Mouse (Mus musculus): ENCODE measurements around the gene Dpep3. TPM values are rescaled to one million over a fixed set of nuclear protein-coding genes. Genes with fewer than 3 reads are reported as not detected.

Dpep3 gene
- polyA plus RNA-seq, 1 experiment from 2014 or later: not detected

- H3K36me3 ChIP-seq (ENCODE audit: control insufficient read depth, insufficient read depth, low read length): no peaks in the 10 kb centered on the region
- 48% methylated on average over 10 of the region's 10 CpGs for WGBS
- no peaks in the 10 kb centered on the region for H3K27me3 ChIP-seq (replicated peaks; ENCODE audit: control insufficient read depth, insufficient read depth, low read length)
- peaks cover 7% of the 10 kb centered on the region; the same call in 1 of the 2 replicates for H3K4me1 ChIP-seq (ENCODE audit: control insufficient read depth, insufficient read depth, low read depth, low read length)
- peak overlapping the region; percentile 31 for H3K27ac ChIP-seq (ENCODE audit: low read depth, low read length)
- H3K4me3 ChIP-seq (ENCODE audit: low read length): no peak overlapping the region
- no peaks in the 10 kb centered on the region for H3K9me3 ChIP-seq (ENCODE audit: control insufficient read depth, low read length)
- ATAC-seq: peak; percentile 46
- H3K9ac ChIP-seq (ENCODE audit: low read depth, low read length): no peak overlapping the region
- H3K4me2 ChIP-seq (ENCODE audit: low read length): no peak overlapping the region
These were observed 29.9 kb downstream of the Dpep3 start for GRCm38 (mm10) chr8:105949350-105949749.

- H3K4me3 ChIP-seq (ENCODE audit: low read length): no peak within 1 kb of the TSS
- H3K4me1 ChIP-seq (ENCODE audit: control insufficient read depth, insufficient read depth, low read depth, low read length): peaks cover under 1% of the 10 kb centered on the region
- H3K4me2 ChIP-seq (ENCODE audit: low read length): no peak within 1 kb of the TSS
- H3K9me3 ChIP-seq (ENCODE audit: control insufficient read depth, low read length): no peaks in the 10 kb centered on the region
- H3K27ac ChIP-seq (ENCODE audit: low read depth, low read length): peak within 1 kb of the TSS; percentile 58; the same call in 1 of the 2 replicates
- H3K36me3 ChIP-seq (ENCODE audit: control insufficient read depth, insufficient read depth, low read length): no peaks in the 10 kb centered on the region
- WGBS: 55% methylated on average over 7 of the region's 8 CpGs
- H3K9ac ChIP-seq (ENCODE audit: low read depth, low read length): no peak within 1 kb of the TSS
- no peaks in the 10 kb centered on the region for H3K27me3 ChIP-seq (replicated peaks; ENCODE audit: control insufficient read depth, insufficient read depth, low read length)
- ATAC-seq: peak; percentile 87
These were observed 35.9 kb downstream of the Dpep3 start, which contains the start of gene Lcat for GRCm38 (mm10) chr8:105943321-105943739. Gene Lcat, minus strand, starts transcription at chr8:105943382.

- 98% methylated on average over 5 of the region's 5 CpGs for WGBS
- Histone ChIP-seq H3K4me2 (ENCODE audit: low read length) (no peak overlapping the region), H3K27ac (ENCODE audit: low read depth, low read length) (no peak overlapping the region), H3K36me3 (ENCODE audit: control insufficient read depth, insufficient read depth, low read length) (no peaks in the 10 kb centered on the region), H3K27me3 (replicated peaks; ENCODE audit: control insufficient read depth, insufficient read depth, low read length) (no peaks in the 10 kb centered on the region), H3K4me3 (ENCODE audit: low read length) (no peak overlapping the region), H3K4me1 (ENCODE audit: control insufficient read depth, insufficient read depth, low read depth, low read length) (peaks cover 4% of the 10 kb centered on the region), H3K9me3 (ENCODE audit: control insufficient read depth, low read length) (no peaks in the 10 kb centered on the region), H3K9ac (ENCODE audit: low read depth, low read length) (no peak overlapping the region)
- ATAC-seq: no peak
These were observed 36.7 kb downstream of the Dpep3 start for GRCm38 (mm10) chr8:105942542-105942941.

DNA sequence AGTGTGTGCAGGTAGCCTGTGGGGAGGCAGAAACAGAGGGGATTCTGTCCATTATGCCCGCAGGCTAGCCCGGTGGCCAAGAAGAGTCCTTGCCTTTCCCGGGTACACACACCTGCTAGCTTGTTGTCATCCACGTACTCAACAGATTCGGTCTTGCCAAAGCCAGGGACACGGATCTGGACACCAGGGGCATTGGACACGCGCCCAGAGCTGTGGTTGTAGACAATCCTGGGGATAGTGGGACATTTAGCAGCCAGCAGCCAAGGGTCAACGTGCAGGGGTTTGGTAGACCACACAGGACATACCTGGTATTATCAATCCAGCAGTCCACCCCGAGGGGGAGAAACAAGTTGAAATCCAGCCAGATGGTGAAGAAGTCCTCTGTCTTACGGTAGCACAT lies 37.2 kb downstream of the Dpep3 start:
- no peak overlapping the region for H3K27ac ChIP-seq (ENCODE audit: low read depth, low read length)
- 91% methylated on average over 11 of the region's 11 CpGs for whole genome bisulfite sequencing
- no peaks in the 10 kb centered on the region for H3K36me3 ChIP-seq (ENCODE audit: control insufficient read depth, insufficient read depth, low read length)
- H3K9me3 ChIP-seq (ENCODE audit: control insufficient read depth, low read length): no peaks in the 10 kb centered on the region
- ATAC-seq: no peak
- H3K27me3 ChIP-seq (replicated peaks; ENCODE audit: control insufficient read depth, insufficient read depth, low read length): no peaks in the 10 kb centered on the region
- no peak overlapping the region for H3K9ac ChIP-seq (ENCODE audit: low read depth, low read length)
- peaks cover 4% of the 10 kb centered on the region for H3K4me1 ChIP-seq (ENCODE audit: control insufficient read depth, insufficient read depth, low read depth, low read length)
- no peak overlapping the region for H3K4me3 ChIP-seq (ENCODE audit: low read length)
- H3K4me2 ChIP-seq (ENCODE audit: low read length): no peak overlapping the region

DNA sequence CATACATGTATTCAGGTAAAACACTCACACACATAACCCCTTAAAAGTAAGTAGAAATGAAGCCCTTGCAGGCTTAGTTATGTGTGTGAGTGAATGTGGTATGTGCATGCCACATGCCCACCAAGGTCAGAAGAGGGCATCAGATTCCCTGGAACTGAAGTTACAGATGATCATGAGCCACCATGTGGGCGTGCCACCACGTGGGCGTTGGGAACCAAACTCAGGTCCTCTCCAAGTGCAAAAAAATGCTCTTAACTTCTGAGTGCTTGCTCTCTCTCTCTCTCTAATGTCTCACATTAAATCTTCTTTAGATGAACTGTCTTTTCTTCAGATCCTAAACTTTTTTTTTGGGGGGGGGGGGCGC lies 40.9 kb downstream of the Dpep3 start, which contains the start of gene Psmb10:
Gene Psmb10 (minus strand): TSS at position 139 of the 364 bp plus-strand sequence.
- no peaks in the 10 kb centered on the region for H3K27me3 ChIP-seq (replicated peaks; ENCODE audit: control insufficient read depth, insufficient read depth, low read length)
- peak within 1 kb of the TSS; percentile 84 for H3K9ac ChIP-seq (ENCODE audit: low read depth, low read length)
- peak within 1 kb of the TSS; percentile 62 for H3K4me3 ChIP-seq (ENCODE audit: low read length)
- H3K27ac ChIP-seq (ENCODE audit: low read depth, low read length): peak within 1 kb of the TSS; percentile 94
- H3K36me3 ChIP-seq (ENCODE audit: control insufficient read depth, insufficient read depth, low read length): no peaks in the 10 kb centered on the region
- ATAC-seq: no peak
- peaks cover 15% of the 10 kb centered on the region for H3K4me1 ChIP-seq (ENCODE audit: control insufficient read depth, insufficient read depth, low read depth, low read length)
- 48% methylated on average over 4 of the region's 4 CpGs for WGBS
- H3K9me3 ChIP-seq (ENCODE audit: control insufficient read depth, low read length): no peaks in the 10 kb centered on the region
- H3K4me2 ChIP-seq (ENCODE audit: low read length): peak within 1 kb of the TSS; percentile 95

GRCm38 (mm10) chr8:105937496-105938305 lies 41.5 kb downstream of the Dpep3 start:
- H3K4me3 ChIP-seq (ENCODE audit: low read length): peak overlapping the region; percentile 62
- H3K36me3 ChIP-seq (ENCODE audit: control insufficient read depth, insufficient read depth, low read length): no peaks in the 10 kb centered on the region
- H3K4me2 ChIP-seq (ENCODE audit: low read length): peak overlapping the region; percentile 95
- H3K9me3 ChIP-seq (ENCODE audit: control insufficient read depth, low read length): no peaks in the 10 kb centered on the region
- H3K4me1 ChIP-seq (ENCODE audit: control insufficient read depth, insufficient read depth, low read depth, low read length): peaks cover 15% of the 10 kb centered on the region
- peak overlapping the region; percentile 84 for H3K9ac ChIP-seq (ENCODE audit: low read depth, low read length)
- no peaks in the 10 kb centered on the region for H3K27me3 ChIP-seq (replicated peaks; ENCODE audit: control insufficient read depth, insufficient read depth, low read length)
- peak overlapping the region; percentile 94 for H3K27ac ChIP-seq (ENCODE audit: low read depth, low read length)
- ATAC-seq: peak; percentile 38
- WGBS: 3% methylated on average over 33 of the region's 33 CpGs

DNA sequence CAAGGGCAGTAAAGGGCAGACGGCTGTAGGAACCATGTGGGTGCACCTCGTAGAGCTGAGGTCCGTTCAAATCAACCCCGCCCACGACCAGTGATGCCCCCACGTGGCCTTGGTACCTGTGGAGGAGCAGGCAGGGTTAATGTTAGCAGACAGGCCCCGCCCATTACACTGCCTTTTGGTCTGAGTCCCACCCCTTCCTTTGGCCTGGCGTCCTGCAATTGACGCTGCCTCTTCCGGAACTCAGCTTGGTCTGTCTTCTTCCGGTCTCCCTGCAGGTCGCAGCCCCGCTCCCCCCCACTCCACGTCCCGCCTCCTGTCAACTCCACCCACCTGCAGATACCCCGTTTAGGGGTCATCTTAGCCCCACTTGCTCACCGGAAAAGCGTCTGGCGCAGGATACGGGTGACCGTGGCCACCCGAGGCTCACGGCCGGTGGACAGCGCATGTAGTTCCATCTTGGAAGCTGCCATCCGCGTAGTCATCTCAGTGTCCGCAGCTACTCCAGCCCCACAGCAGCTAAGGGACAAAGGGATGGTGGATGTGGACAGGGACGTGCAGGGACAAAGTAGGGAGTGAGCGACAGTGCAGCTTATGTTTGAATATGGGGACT lies 42.3 kb downstream of the Dpep3 start:
- peak overlapping the region; percentile 95 for H3K4me2 ChIP-seq (ENCODE audit: low read length)
- H3K9me3 ChIP-seq (ENCODE audit: control insufficient read depth, low read length): no peaks in the 10 kb centered on the region
- under 1% methylated on average over 28 of the region's 30 CpGs for WGBS
- no peaks in the 10 kb centered on the region for H3K27me3 ChIP-seq (replicated peaks; ENCODE audit: control insufficient read depth, insufficient read depth, low read length)
- peak overlapping the region; percentile 94 for H3K27ac ChIP-seq (ENCODE audit: low read depth, low read length)
- peak; percentile 93 for ATAC-seq
- H3K9ac ChIP-seq (ENCODE audit: low read depth, low read length): peak overlapping the region; percentile 84
- peaks cover 15% of the 10 kb centered on the region for H3K4me1 ChIP-seq (ENCODE audit: control insufficient read depth, insufficient read depth, low read depth, low read length)
- no peaks in the 10 kb centered on the region for H3K36me3 ChIP-seq (ENCODE audit: control insufficient read depth, insufficient read depth, low read length)
- H3K4me3 ChIP-seq (ENCODE audit: low read length): peak overlapping the region; percentile 62

- no peaks in the 10 kb centered on the region for H3K27me3 ChIP-seq (replicated peaks; ENCODE audit: control insufficient read depth, insufficient read depth, low read length)
- H3K9me3 ChIP-seq (ENCODE audit: control insufficient read depth, low read length): no peaks in the 10 kb centered on the region
- peaks cover 15% of the 10 kb centered on the region for H3K4me1 ChIP-seq (ENCODE audit: control insufficient read depth, insufficient read depth, low read depth, low read length)
- no peak for ATAC-seq
- H3K4me3 ChIP-seq (ENCODE audit: low read length): peak overlapping the region; percentile 62
- 26% methylated on average over 7 of the region's 7 CpGs for WGBS
- H3K9ac ChIP-seq (ENCODE audit: low read depth, low read length): peak overlapping the region; percentile 84
- H3K36me3 ChIP-seq (ENCODE audit: control insufficient read depth, insufficient read depth, low read length): no peaks in the 10 kb centered on the region
- H3K4me2 ChIP-seq (ENCODE audit: low read length): peak overlapping the region; percentile 95
- H3K27ac ChIP-seq (ENCODE audit: low read depth, low read length): no peak overlapping the region; the same call in 1 of the 2 replicates
These were observed 43.2 kb downstream of the Dpep3 start for GRCm38 (mm10) chr8:105935863-105936603.

DNA sequence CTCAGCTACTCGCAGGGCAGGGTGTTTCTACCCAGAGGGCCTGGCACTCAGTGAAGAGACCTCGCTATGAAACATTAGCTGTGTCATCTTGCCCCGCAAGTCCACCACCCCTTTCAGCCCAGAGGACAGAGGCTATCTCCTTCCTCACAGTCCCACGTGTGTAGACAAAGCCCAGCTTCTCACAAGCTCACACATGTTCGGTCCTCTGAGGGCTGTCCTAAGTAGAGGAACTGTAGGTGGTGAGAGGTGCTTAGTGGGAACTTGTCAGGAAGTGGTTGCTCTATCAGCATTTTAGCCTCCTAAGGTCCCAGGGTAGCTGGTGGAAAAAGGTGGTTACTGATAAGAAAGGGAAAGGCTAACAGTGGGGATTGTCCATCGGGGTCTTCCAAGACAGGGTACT lies 44.1 kb downstream of the Dpep3 start:
- H3K27me3 ChIP-seq (replicated peaks; ENCODE audit: control insufficient read depth, insufficient read depth, low read length): no peaks in the 10 kb centered on the region
- no peak overlapping the region for H3K4me3 ChIP-seq (ENCODE audit: low read length)
- no peak for ATAC-seq
- H3K27ac ChIP-seq (ENCODE audit: low read depth, low read length): no peak overlapping the region
- H3K4me1 ChIP-seq (ENCODE audit: control insufficient read depth, insufficient read depth, low read depth, low read length): peaks cover 18% of the 10 kb centered on the region
- H3K9me3 ChIP-seq (ENCODE audit: control insufficient read depth, low read length): no peaks in the 10 kb centered on the region
- H3K4me2 ChIP-seq (ENCODE audit: low read length): no peak overlapping the region
- no peaks in the 10 kb centered on the region for H3K36me3 ChIP-seq (ENCODE audit: control insufficient read depth, insufficient read depth, low read length)
- 85% methylated on average over 6 of the region's 6 CpGs for WGBS
- no peak overlapping the region for H3K9ac ChIP-seq (ENCODE audit: low read depth, low read length)

All from hindbrain, embryonic 16.5 days (tissue).